Mouse (Mus musculus) kidney, adult 9 months (tissue): ENCODE data around the gene Syne1.

Experiments
- DNase-seq: peaks from one replicate; pipeline ENCODE4 v3.0.0; 2022

Syne1 gene

DNA sequence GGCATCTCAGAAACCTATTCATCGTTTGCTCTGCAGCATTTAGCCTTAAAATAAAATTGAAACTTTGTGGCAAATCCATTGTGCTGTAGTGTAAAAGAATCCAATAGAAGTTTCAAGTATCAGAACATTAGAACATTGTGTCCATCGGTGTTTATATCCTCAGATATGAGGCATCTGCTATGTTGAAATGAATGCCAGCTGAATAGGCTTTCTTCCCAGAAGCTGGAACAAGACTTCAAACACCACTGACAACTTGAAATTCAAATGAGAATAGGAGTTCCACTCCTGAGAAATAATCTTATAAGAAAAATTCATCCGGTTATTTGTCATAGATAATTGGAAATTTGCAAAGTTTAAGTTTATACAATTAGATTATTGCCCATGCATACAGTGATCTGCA lies 135.6 kb downstream of the Syne1 start:
- DNase-seq: no peak

GRCm38 (mm10) chr10:5384131-5384776 lies 167.0 kb downstream of the Syne1 start:
- DNase-seq: no peak

- DNase-seq: no peak
Observed at GRCm38 (mm10) chr10:5381536-5381935, 169.7 kb downstream of the Syne1 start.

DNA sequence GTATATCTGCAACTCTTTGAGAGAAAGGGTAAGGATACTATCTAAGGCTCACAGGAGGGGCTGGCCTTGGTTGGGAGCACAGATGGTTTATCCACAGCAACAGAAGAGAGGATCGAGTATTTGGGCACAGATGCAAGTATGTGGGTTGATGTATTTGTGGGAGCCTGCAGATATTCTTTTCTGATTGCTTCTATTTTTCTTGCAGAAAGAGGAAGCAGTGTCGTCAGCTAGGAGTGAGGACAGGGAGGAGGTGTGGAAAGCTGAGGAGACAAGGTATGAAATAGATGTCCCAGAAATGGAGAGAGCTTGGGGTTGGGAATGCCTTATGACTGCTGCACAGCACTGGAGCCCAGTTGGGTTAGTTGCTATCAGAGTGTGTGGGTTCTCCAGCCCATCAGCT lies 172.3 kb downstream of the Syne1 start:
- DNase-seq: no peak

- no peak for DNase-seq
Observed at GRCm38 (mm10) chr10:5369599-5369998, 181.7 kb downstream of the Syne1 start.

DNA sequence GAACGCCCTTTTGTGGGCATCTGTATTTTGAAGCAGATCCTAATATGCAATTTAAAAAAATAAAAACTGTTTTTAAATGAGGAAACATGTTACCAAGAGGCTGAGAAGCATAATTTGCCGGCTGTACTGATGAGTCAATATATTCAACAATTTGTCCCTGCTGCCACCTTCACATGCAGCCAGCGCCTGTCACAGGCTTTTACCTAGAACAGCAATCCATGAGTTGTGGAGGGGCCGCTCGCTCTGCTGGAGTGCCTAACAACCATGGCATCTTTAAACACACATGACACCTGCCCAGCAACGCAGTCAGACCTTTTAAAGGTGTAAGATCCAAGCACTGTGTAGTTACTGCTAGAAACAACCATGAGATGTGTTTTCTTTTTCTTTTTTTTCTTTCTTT lies 183.0 kb downstream of the Syne1 start:
- DNase-seq: no peak

DNA sequence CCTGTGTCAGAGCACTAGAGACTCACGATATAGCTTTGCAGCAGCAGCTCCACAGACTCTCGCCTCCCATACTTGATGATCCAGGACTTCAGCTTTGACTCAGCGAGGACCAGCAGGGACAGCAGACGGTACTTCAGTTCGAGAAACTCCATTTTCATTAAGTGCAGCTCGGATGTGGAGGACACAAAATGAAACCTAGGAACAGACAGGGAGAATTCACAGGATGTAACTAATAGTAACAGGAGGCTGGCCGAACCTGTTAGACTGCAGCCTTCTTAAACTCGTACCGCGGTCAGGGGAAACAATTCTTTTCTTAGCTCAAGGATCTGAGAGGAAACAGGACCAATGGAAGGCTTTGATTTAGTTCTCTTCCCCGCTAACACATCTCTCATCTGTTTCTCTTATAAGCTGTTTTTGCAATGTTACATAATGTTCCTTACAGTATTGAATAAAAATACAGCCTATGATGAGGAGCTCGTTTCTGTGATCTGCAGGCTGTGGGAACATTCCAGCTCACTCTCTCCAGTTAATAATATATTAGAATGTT lies 183.7 kb downstream of the Syne1 start:
- DNase-seq: peak; percentile 13

DNA sequence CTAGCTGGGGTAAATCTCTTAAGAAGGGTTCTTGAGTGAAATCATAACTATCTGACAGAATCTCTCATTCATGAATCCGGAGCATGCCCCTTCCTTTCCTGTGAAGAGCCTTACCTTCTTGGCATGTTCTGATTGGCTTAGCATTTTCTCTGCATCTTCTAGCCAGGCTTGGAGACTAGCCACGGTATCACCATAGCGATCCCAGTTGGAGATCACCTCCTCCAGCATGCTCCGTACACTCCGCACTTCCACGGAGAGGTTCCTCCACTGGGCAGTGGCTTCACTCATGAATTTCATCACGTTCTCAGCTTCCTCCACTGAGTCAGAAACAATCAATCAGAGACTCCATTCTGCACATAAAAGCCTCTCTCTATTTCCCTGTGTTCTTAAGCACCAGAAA lies 190.7 kb downstream of the Syne1 start:
- DNase-seq: no peak

- no peak for DNase-seq
Observed at GRCm38 (mm10) chr10:5356614-5357013, 194.7 kb downstream of the Syne1 start.

- no peak for DNase-seq
Observed at GRCm38 (mm10) chr10:5353390-5353789, 197.9 kb downstream of the Syne1 start.

GRCm38 (mm10) chr10:5346911-5347310 lies 204.4 kb downstream of the Syne1 start:
- no peak for DNase-seq

- no peak for DNase-seq
Observed at GRCm38 (mm10) chr10:5343211-5343610, 208.1 kb downstream of the Syne1 start.

- no peak for DNase-seq
Observed at GRCm38 (mm10) chr10:5336394-5336793, 214.9 kb downstream of the Syne1 start.

- DNase-seq: no peak
Observed at GRCm38 (mm10) chr10:5332801-5333200, 218.5 kb downstream of the Syne1 start.

DNA sequence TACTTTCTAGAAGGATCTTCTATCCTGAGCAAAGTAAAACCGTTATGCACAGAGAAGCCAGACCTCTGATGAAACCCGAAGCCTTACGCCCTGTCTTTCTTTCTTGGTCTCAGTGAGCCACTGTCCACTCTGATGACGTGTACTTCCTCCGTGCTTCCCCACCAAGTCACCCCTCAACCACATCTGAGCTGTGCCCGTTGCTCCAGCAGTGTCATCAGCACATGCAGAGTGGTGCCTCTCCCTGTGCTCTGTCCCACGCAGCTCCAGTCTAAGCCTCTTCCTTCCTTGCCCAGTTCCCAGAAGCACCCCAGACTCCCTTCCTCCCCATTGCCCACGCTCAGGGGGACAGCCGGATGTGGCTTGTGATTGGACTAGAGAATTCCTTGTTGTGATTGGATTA lies 224.6 kb downstream of the Syne1 start:
- DNase-seq: no peak

GRCm38 (mm10) chr10:5323741-5324395 lies 227.4 kb downstream of the Syne1 start:
- no peak for DNase-seq

DNA sequence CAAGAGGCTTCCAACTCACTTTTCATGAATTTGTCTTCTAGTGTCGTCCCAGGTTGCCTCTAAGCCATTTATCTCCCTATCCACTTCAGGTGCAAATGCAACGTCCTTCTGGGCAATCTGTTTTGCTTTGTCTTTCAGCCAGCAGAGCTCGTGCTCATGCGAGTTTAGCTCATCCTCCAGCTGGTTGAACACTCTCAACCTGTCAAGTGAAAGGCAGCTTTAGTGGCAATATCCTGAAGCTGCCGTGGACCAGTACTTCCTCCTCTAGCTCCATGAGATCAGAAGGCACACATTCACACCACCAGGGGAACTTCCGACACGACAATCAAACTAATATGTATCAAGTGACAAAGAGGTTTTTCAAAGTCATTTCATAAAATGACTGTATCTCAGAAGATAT lies 228.7 kb downstream of the Syne1 start:
- DNase-seq: no peak

GRCm38 (mm10) chr10:5317602-5318001 lies 233.7 kb downstream of the Syne1 start:
- DNase-seq: peak; percentile 78

- DNase-seq: no peak
Observed at GRCm38 (mm10) chr10:5312437-5312836, 238.8 kb downstream of the Syne1 start.

- DNase-seq: no peak
Observed at GRCm38 (mm10) chr10:5309961-5310713, 241.1 kb downstream of the Syne1 start.

GRCm38 (mm10) chr10:5309398-5309797 lies 241.9 kb downstream of the Syne1 start:
- DNase-seq: no peak

GRCm38 (mm10) chr10:5305555-5305954 lies 245.7 kb downstream of the Syne1 start:
- no peak for DNase-seq

DNA sequence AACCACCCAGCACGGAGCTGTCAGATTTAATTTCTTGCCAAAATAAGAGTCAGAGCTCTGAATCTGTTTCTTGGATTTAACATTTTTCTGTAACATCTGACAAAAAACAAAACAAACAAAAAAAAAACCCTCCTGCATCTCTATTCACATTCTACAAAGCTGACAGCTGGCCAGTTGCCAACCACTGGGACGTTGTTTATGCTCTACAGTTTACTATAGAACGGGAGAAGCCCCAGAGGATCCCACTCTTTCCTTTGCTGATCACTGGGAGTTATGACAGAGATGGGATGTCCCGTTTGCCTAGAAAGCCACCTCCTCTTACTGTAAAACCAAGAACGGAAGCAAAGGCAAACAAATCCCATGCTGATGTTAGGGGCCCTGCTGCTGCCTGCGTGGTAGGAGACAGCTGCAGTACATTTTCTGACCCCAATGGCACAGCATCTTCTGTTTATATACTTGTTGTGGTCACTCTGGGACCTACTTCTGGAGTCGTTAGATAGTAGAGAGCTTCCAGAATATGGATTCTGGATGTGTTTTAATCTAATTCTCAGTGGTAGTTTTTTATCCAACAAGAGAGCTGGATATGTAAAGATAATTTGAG lies 255.9 kb downstream of the Syne1 start:
- DNase-seq: no peak

- no peak for DNase-seq
Observed at GRCm38 (mm10) chr10:5289575-5289909, 261.7 kb downstream of the Syne1 start.
